12 mouse cellular contexts compared by ENCODE assay signal in the genomic region with DNA sequence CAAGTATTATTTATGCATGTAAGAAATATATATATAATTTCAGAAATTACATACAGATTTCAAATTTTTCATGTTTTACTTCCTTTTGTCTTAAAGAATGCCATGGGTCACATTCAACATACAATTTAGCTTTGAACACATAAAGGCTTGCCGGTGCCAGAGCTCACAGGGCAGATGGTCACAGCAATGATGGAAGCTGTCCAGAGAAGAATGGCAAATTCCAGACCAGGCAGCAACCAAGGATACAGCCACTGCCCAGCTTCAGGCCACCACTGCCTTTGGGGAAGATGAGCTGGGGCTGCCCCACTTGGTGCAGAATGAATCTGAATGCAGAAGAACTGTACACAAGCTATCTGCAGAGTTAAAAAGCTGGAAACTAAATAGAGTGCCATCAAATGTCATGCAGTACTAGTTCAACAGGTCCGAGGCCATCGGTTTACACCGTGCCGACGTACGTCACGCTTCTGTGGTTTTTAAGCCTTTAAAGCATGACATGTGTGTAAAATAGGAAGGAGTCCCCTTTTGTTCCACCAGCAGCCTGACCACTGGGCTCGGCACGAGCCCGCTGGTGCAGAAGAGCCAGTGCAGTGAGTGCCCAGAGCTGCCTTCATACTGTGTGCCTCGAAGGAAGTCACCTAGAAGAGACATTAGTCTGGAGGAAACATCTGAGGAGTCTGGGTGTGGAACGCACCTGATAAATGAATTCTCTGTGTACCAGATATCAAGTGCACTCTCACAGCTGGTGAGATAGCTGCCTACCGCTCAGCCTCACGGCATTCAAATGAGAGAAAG.
DNase-seq lines count a peak whose midpoint lies in the region; ATAC-seq lines count a peak whose summit lies in the region.
"Had no signal": no experiment of that assay in that cellular context is flagged by ENCODE, and none has a peak within 500 bp of the region (broad histone marks: within the 10 kb centered on the region; RNA-seq: fewer than 3 reads in every experiment).

No protein-coding gene starts in this region.

- ATAC-seq in CD4-positive, CD25-positive, alpha-beta regulatory T cell, adult 4 months, result peak; percentile 54
- no peak for ATAC-seq in midbrain, embryonic 14.5 days (ENCODE audit: low FRiP score, low TSS enrichment)
- ATAC-seq: forebrain, embryonic 16.5 days had no signal

- no peak overlapping the region for H3K27ac ChIP-seq in midbrain, embryonic 14.5 days (replicated peaks; ENCODE audit: low read depth, low read length)
- H3K27ac ChIP-seq: heart, adult 2 months; limb, embryonic 15.5 days had no signal

- H3K27me3 ChIP-seq in midbrain, embryonic 14.5 days (ENCODE audit: control insufficient read depth, insufficient read depth, low read length), result no peaks in the 10 kb centered on the region
- H3K27me3 ChIP-seq: limb, embryonic 15.5 days had no signal

- H3K4me2 ChIP-seq in midbrain, embryonic 14.5 days (ENCODE audit: low read length), result no peak overlapping the region
- H3K4me2 ChIP-seq: limb, embryonic 15.5 days had no signal

- H3K36me3 ChIP-seq in midbrain, embryonic 14.5 days (ENCODE audit: control insufficient read depth, insufficient read depth, low read length), result no peaks in the 10 kb centered on the region
- H3K36me3 ChIP-seq: limb, embryonic 15.5 days had no signal

- H3K9ac ChIP-seq in midbrain, embryonic 14.5 days (replicated peaks; ENCODE audit: low read length), result no peak overlapping the region
- H3K9ac ChIP-seq: limb, embryonic 15.5 days had no signal

- WGBS in midbrain, embryonic 14.5 days, result 11% methylated on average over 15 of the region's 15 CpGs

- peaks cover 10% of the 10 kb centered on the region; the same call in 1 of the 2 replicates for H3K4me1 ChIP-seq in midbrain, embryonic 14.5 days (ENCODE audit: control insufficient read depth, insufficient read depth, low read length)

- DNase-seq in B cell, adult 2 months, result peak; percentile 62 to 67
- peak; percentile 55 for DNase-seq in induced T-regulatory cell, adult 2 months (ENCODE audit: low read depth)
- DNase-seq in midbrain, embryonic 14.5 days, result peak; percentile 25
- no peak for DNase-seq in lung, postnatal 36 days
- DNase-seq in lung, postnatal 25 days (ENCODE audit: low spot score), result no peak
- DNase-seq in right cerebral cortex, postnatal 10 days (ENCODE audit: low spot score in 2 of 2), result no peak
- DNase-seq: adrenal gland, postnatal 25 days; cerebellum, adult 9-10 months; heart, adult 2 months had no signal

- no peaks in the 10 kb centered on the region for H3K9me3 ChIP-seq in midbrain, embryonic 14.5 days (ENCODE audit: control insufficient read depth, low read length)
- H3K9me3 ChIP-seq: limb, embryonic 15.5 days had no signal

- no peak overlapping the region for H3K4me3 ChIP-seq in midbrain, embryonic 14.5 days (replicated peaks; ENCODE audit: low read depth, low read length)
- H3K4me3 ChIP-seq: heart, adult 2 months; limb, embryonic 15.5 days had no signal

Comparison
In these comparisons a context has a peak if more than half of its experiments do, and no peak if none do; other contexts are left out.
1. DNase-seq: peak in B cell, adult 2 months (2 of 2), induced T-regulatory cell, adult 2 months (single experiment) and midbrain, embryonic 14.5 days (single experiment); none in lung, postnatal 36 days (single experiment), lung, postnatal 25 days (single experiment) and right cerebral cortex, postnatal 10 days (0 of 2).